26 mouse cellular contexts compared by ENCODE assay signal in the genomic region with DNA sequence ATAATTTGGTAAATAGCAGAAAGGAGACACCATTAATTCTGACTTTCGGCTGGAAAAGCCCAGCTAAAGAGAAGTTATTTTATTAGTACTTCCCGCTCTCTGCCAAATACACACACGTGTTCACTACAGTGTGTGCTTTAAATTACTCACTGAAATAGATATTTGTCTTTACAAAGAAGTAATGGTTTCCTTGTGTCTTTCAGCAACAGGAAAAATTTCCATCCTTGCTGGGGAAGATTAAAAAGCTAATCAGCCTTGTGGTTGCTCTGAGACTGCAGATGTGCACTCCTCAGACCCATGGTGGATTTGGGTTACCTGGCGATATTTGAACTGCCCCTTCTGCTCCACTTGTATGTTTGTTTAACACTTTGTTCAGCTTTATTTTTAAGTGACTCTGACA.
"Had no signal": no experiment of that assay in that cellular context is flagged by ENCODE, and none has a peak within 500 bp of the region (broad histone marks: within the 10 kb centered on the region; RNA-seq: fewer than 3 reads in every experiment).

No protein-coding gene starts in this region.

- H3K9me3 ChIP-seq: heart, embryonic 10.5 days; heart, embryonic 12.5 days; hindbrain, embryonic 10.5 days; hindbrain, embryonic 12.5 days; intestine, embryonic 15.5 days; limb, embryonic 12.5 days; liver, embryonic 13.5 days had no signal

- H3K27me3 ChIP-seq: heart, embryonic 12.5 days; hindbrain, embryonic 12.5 days; intestine, embryonic 15.5 days; limb, embryonic 12.5 days; liver, embryonic 13.5 days had no signal

- ATAC-seq: hindbrain, embryonic 16.5 days; inflammation-experienced regulatory T-cells, adult 6 months; intestine, embryonic 15.5 days; intestine, postnatal 0 days had no signal

- DNase-seq: gastrocnemius, adult 2 months; gastrocnemius, postnatal 10 days; gastrocnemius, postnatal 25 days; heart, adult 18-20 months; heart, postnatal 10 days; heart, postnatal 4 days; kidney, adult 18-20 months; kidney, adult 8-10 months; kidney, postnatal 10 days; kidney, postnatal 36 days; layer of hippocampus, adult 9-11 months; layer of hippocampus, postnatal 36 days; left cerebral cortex, postnatal 4 days; liver; liver, embryonic 13.5 days had no signal

- H3K4me2 ChIP-seq: heart, embryonic 12.5 days; hindbrain, embryonic 12.5 days; hindbrain, embryonic 14.5 days; intestine, embryonic 15.5 days; limb, embryonic 12.5 days; liver, embryonic 11.5 days; liver, embryonic 13.5 days had no signal

- H3K36me3 ChIP-seq: heart, embryonic 10.5 days; heart, embryonic 12.5 days; hindbrain, embryonic 10.5 days; hindbrain, embryonic 12.5 days; intestine, embryonic 15.5 days; limb, embryonic 12.5 days; liver, embryonic 13.5 days had no signal

- H3K9ac ChIP-seq: heart, embryonic 12.5 days; hindbrain, embryonic 12.5 days; hindbrain, embryonic 14.5 days; intestine, embryonic 15.5 days; limb, embryonic 12.5 days; liver, embryonic 13.5 days had no signal

- H3K4me3 ChIP-seq: gastrocnemius, adult 2 months; heart, embryonic 10.5 days; heart, embryonic 12.5 days; hindbrain, embryonic 10.5 days; hindbrain, embryonic 12.5 days; intestine, embryonic 15.5 days; limb, embryonic 12.5 days; liver, embryonic 13.5 days had no signal

- H3K4me1 ChIP-seq: heart, embryonic 10.5 days; heart, embryonic 12.5 days; hindbrain, embryonic 10.5 days; hindbrain, embryonic 12.5 days; intestine, embryonic 15.5 days; liver, embryonic 13.5 days had no signal

- H3K27ac ChIP-seq: gastrocnemius, adult 2 months; heart, embryonic 10.5 days; hindbrain, embryonic 10.5 days; hindbrain, embryonic 12.5 days; hindbrain, embryonic 14.5 days; intestine, embryonic 15.5 days; limb, embryonic 12.5 days; liver, embryonic 13.5 days had no signal
